Mouse (Mus musculus) MEL (cell line): ENCODE data around the gene Mrgprd. TPM values are rescaled to one million over a fixed set of nuclear protein-coding genes. Genes with fewer than 3 reads are reported as not detected.

ENCODE experiments used
- DNase-seq: peaks from one replicate; pipeline ENCODE4 v3.0.0; 2011; ENCODE audit warnings: low read depth, low spot score
- H3K27ac ChIP-seq: 2 replicates; pipeline ENCODE4 v1.5.1; 2012; ENCODE audit warnings: low read depth, mild to moderate bottlenecking, control low read depth, low read length, moderate library complexity; ENCODE audit not compliant: control insufficient read depth
- H3K27me3 ChIP-seq, 2 experiments: fragments of 150-350 bp in 1 of 2; sonication (generic) in 1 of 2; 2 replicates each; pipeline ENCODE4 v1.6.1; 2012; ENCODE audit warnings: low read length in 2 of 2, mild to moderate bottlenecking in 2 of 2, improper control_type of control experiment in 1 of 2, moderate library complexity in 1 of 2; ENCODE audit not compliant: insufficient read depth in 2 of 2, control insufficient read depth in 1 of 2
- H3K36me3 ChIP-seq, 2 experiments: 2 replicates each; pipeline ENCODE4 v1.6.1; 2012 to 2014; ENCODE audit warnings: low read length in 2 of 2, improper control_type of control experiment in 1 of 2, inconsistent platforms in 1 of 2, mild to moderate bottlenecking in 1 of 2; ENCODE audit not compliant: insufficient read depth in 2 of 2, control insufficient read depth in 1 of 2
- H3K4me1 ChIP-seq, 2 experiments: fragments of 150-350 bp in 1 of 2; sonication (generic) in 1 of 2; 2 replicates each; pipeline ENCODE4 v1.6.1; 2012; ENCODE audit warnings: low read length in 2 of 2, improper control_type of control experiment in 1 of 2, mild to moderate bottlenecking in 1 of 2; ENCODE audit not compliant: insufficient read depth in 2 of 2, control insufficient read depth in 1 of 2
- H3K4me3 ChIP-seq, 2 experiments: fragments of 150-350 bp in 1 of 2; sonication (generic) in 1 of 2; 2 replicates each; pipeline ENCODE4 v1.5.1; 2012; ENCODE audit warnings: low read depth in 2 of 2, low read length in 2 of 2, mild to moderate bottlenecking in 2 of 2, moderate library complexity in 2 of 2, control low read depth in 1 of 2, improper control_type of control experiment in 1 of 2; ENCODE audit not compliant: control insufficient read depth in 1 of 2, insufficient read depth in 1 of 2
- H3K79me2 ChIP-seq: 2 replicates; pipeline ENCODE4 v1.6.1; 2012; ENCODE audit warnings: mild to moderate bottlenecking, low read length, moderate library complexity; ENCODE audit not compliant: control insufficient read depth, poor library complexity, insufficient read depth
- H3K9ac ChIP-seq: 2 replicates; pipeline ENCODE4 v1.6.1; 2012; ENCODE audit warnings: low read depth, mild to moderate bottlenecking, control low read depth, low read length, moderate library complexity; ENCODE audit not compliant: control insufficient read depth, poor library complexity, severe bottlenecking
- H3K9me3 ChIP-seq: fragments of 150-350 bp; sonication (generic); replicated peaks from 2 replicates; pipeline ENCODE4 v1.6.1; 2012; ENCODE audit warnings: mild to moderate bottlenecking, low read length, improper control_type of control experiment, moderate library complexity; ENCODE audit not compliant: insufficient read depth
- CHD1 ChIP-seq: IDR thresholded peaks from 2 replicates; pipeline ENCODE4 v1.6.1; 2012; ENCODE audit warnings: low read depth, mild to moderate bottlenecking, inconsistent platforms, low read length, improper control_type of control experiment
- CTCF ChIP-seq, 3 experiments: IDR thresholded peaks in 2 of 3; conservative IDR thresholded peaks in 1 of 3; 2 replicates each; pipeline ENCODE4 v1.5.1; 2011 to 2012; ENCODE audit warnings: low read length in 3 of 3, low read depth in 2 of 3, mild to moderate bottlenecking in 2 of 3, improper control_type of control experiment in 1 of 3, inconsistent platforms in 1 of 3, mixed read lengths in 1 of 3, moderate library complexity in 1 of 3; ENCODE audit not compliant: control insufficient read depth in 1 of 3, insufficient read depth in 1 of 3, poor library complexity in 1 of 3, severe bottlenecking in 1 of 3
- ELF1 ChIP-seq: IDR thresholded peaks from 2 replicates; pipeline ENCODE4 v1.6.1; 2014; ENCODE audit warnings: low read depth, mild to moderate bottlenecking, inconsistent platforms, low read length, improper control_type of control experiment, moderate library complexity
- MAX ChIP-seq: IDR thresholded peaks from 2 replicates; pipeline ENCODE4 v1.6.1; 2011; ENCODE audit warnings: low read length, improper control_type of control experiment
- MYB ChIP-seq: IDR thresholded peaks from 2 replicates; pipeline ENCODE4 v1.6.1; 2011; ENCODE audit warnings: mild to moderate bottlenecking, low read depth, low read length, improper control_type of control experiment
- NELFE ChIP-seq: IDR thresholded peaks from 2 replicates; pipeline ENCODE4 v1.6.1; 2011; ENCODE audit warnings: low read depth, low read length, improper control_type of control experiment
- POLR2A ChIP-seq, 2 experiments: IDR thresholded peaks; 2 replicates each; pipeline ENCODE4 v1.6.1; 2011 to 2012; ENCODE audit warnings: low read length in 2 of 2, mild to moderate bottlenecking in 2 of 2, control low read depth in 1 of 2, improper control_type of control experiment in 1 of 2, low read depth in 1 of 2, moderate library complexity in 1 of 2; ENCODE audit not compliant: control insufficient read depth in 1 of 2, insufficient read depth in 1 of 2, poor library complexity in 1 of 2
- POLR2AphosphoS5 ChIP-seq: IDR thresholded peaks from 2 replicates; pipeline ENCODE4 v1.6.1; 2012; ENCODE audit warnings: low read depth, borderline replicate concordance, mild to moderate bottlenecking, inconsistent platforms, low read length, moderate library complexity, mixed read lengths
- SMC3 ChIP-seq: IDR thresholded peaks from 2 replicates; pipeline ENCODE4 v1.6.1; 2011; ENCODE audit warnings: low read depth, low read length, improper control_type of control experiment
- UBTF ChIP-seq: IDR thresholded peaks from 2 replicates; pipeline ENCODE4 v1.6.1; 2012; ENCODE audit warnings: low read depth, mild to moderate bottlenecking, inconsistent platforms, low read length, improper control_type of control experiment, moderate library complexity, borderline replicate concordance; ENCODE audit not compliant: insufficient read depth
- polyA plus RNA-seq, 2 experiments: library from polyadenylated mRNA; stranded (reverse) in 1 of 2; unstranded in 1 of 2; fragments of >175 nt in 1 of 2; fragments of >200 nt in 1 of 2; gene quantifications; 2 replicates each; pipeline versions ENCODE4 v1.2.1 to v1.2.4; 2012; ENCODE audit warnings: low replicate concordance in 2 of 2, low read depth in 1 of 2; ENCODE audit not compliant: insufficient read length in 2 of 2, insufficient read depth in 1 of 2, missing spikeins in 1 of 2
- total RNA-seq: library from RNA; depleted of rRNA; stranded (reverse); fragments of 300-350 nt; gene quantifications from 2 replicates; pipeline ENCODE4 v1.2.3, GENCODE M21; 2012

Gene Mrgprd
- total and polyA plus RNA-seq, 3 experiments = not detected

DNA sequence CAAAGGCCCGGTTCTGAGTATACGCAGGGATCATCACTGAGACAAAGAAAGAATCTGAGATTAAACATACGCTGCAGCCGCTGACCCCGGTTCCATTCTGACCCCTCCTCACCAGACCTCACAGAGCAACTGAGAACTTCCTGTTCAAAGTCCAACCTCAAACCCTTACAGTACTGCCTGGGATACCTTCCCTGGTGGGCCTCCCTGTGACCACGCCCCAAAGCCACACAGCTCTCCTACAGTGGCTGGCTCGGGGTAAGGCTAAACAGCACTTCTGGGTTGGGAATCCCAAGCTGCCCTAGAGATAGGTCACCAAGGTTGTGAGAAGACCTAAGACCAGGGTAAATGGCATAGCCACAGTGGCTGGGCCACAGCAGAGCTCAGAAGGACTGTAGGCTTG, 45.7 kb upstream of the Mrgprd start:
- Histone ChIP-seq H3K27ac (no peak overlapping the region), H3K9ac (no peak overlapping the region), H3K9me3 (no peaks in the 10 kb centered on the region), H3K36me3 (peaks cover 0 to 1% of the 10 kb centered on the region in 2 experiments; a peak in 1 of 4 replicates), H3K79me2 (no peaks in the 10 kb centered on the region), H3K4me3 (no peak overlapping the region), H3K4me1 (no peaks in the 10 kb centered on the region), H3K27me3 (no peaks in the 10 kb centered on the region)
- DNase-seq = no peak
- TF ChIP-seq CTCF (IDR thresholded peaks at IDR 0.05 in 2 of 3, conservative IDR thresholded peaks at IDR 0.05 in 1 of 3; ENCODE audit: control insufficient read depth in 1 of 3, insufficient read depth in 1 of 3, low read depth in 2 of 3, low read length in 3 of 3, poor library complexity in 1 of 3, severe bottlenecking in 1 of 3) = no peak
- no peak for TF ChIP-seq MAX

DNA sequence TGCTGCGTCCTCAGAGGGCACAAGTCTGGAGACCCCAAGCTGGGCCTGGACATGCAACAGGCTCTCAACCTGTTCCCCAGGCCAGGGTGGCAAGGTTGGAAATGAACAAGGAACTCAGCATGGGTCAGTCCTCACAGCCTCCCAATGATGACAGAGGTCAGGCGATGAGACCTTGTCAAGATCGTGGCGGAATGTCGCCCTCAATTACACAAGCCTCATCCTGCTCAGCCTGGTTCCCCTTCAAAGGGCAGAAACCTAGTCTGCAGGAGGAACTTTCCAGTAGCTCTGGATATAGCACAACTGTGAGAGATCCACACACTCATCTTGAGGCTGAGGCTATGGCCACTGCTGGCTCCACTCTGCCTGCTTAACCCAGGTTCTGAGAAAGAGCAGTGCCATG, 43.7 kb upstream of the Mrgprd start:
- no peak overlapping the region for H3K9ac ChIP-seq
- no peaks in the 10 kb centered on the region for H3K79me2 ChIP-seq
- no peak overlapping the region for H3K27ac ChIP-seq
- H3K9me3 ChIP-seq = no peaks in the 10 kb centered on the region
- no peak for DNase-seq
- TF ChIP-seq CHD1 = no peak
- no peak for TF ChIP-seq CTCF (IDR thresholded peaks at IDR 0.05 in 2 of 3, conservative IDR thresholded peaks at IDR 0.05 in 1 of 3; ENCODE audit: control insufficient read depth in 1 of 3, insufficient read depth in 1 of 3, low read depth in 2 of 3, low read length in 3 of 3, poor library complexity in 1 of 3, severe bottlenecking in 1 of 3)
- no peak for TF ChIP-seq POLR2A (IDR thresholded peaks at IDR 0.05; ENCODE audit: control insufficient read depth in 1 of 2, insufficient read depth in 1 of 2, low read depth in 1 of 2, low read length in 2 of 2, poor library complexity in 1 of 2)
- no peaks in the 10 kb centered on the region for H3K27me3 ChIP-seq
- no peaks in the 10 kb centered on the region for H3K4me1 ChIP-seq
- H3K36me3 ChIP-seq = peaks cover 0 to 1% of the 10 kb centered on the region in 2 experiments; a peak in 1 of 4 replicates
- no peak overlapping the region for H3K4me3 ChIP-seq

DNA sequence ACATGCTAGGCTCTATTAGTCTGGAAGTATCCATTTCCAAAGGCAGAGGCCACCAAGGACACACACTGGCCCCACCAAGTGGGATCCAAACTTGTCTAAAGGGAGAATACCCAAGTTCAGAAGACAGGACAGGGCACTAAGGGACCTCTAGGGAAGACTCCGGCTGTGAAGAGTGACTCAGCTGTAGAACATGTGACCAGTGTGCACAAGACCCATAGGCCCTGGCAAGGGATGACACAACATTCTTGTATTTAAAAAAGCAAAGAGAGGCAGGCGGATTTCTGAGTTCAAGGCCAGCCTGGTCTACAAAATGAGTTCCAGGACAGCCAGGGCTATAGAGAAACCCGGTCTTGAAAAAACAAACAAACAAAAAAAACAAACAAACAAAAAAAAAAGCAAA, 39.1 kb upstream of the Mrgprd start:
- no peaks in the 10 kb centered on the region; a peak in 1 of 4 replicates for H3K36me3 ChIP-seq
- DNase-seq = no peak
- no peaks in the 10 kb centered on the region for H3K9me3 ChIP-seq
- H3K27me3 ChIP-seq = no peaks in the 10 kb centered on the region
- H3K4me3 ChIP-seq = no peak overlapping the region
- H3K79me2 ChIP-seq = no peaks in the 10 kb centered on the region
- no peak for TF ChIP-seq SMC3
- TF ChIP-seq UBTF = no peak
- no peak for TF ChIP-seq MYB
- TF ChIP-seq POLR2AphosphoS5 = no peak
- no peak for TF ChIP-seq NELFE
- TF ChIP-seq ELF1 = no peak
- H3K27ac ChIP-seq = no peak overlapping the region
- H3K4me1 ChIP-seq = no peaks in the 10 kb centered on the region
- no peak overlapping the region for H3K9ac ChIP-seq
